Mouse (Mus musculus) thymus, adult 2 months (tissue): ENCODE measurements around the gene Rap2b. TPM values are rescaled to one million over a fixed set of nuclear protein-coding genes. Genes with fewer than 3 reads are reported as not detected.

Experiments
- DNase-seq: peaks from one replicate; pipeline ENCODE4 v3.0.0; 2021
- H3K27ac ChIP-seq: fragments of 200-500 bp; 2 replicates; pipeline ENCODE4 v1.5.1; 2012; ENCODE audit warnings: low read length, control low read depth; ENCODE audit not compliant: control insufficient read depth, insufficient read depth
- H3K27me3 ChIP-seq: fragments of 200-500 bp; 2 replicates; pipeline ENCODE4 v1.6.1; 2012; ENCODE audit warnings: mild to moderate bottlenecking, low read length, moderate library complexity, mixed read lengths; ENCODE audit not compliant: control insufficient read depth, insufficient read depth
- H3K36me3 ChIP-seq: fragments of 200-500 bp; 2 replicates; pipeline ENCODE4 v1.6.1; 2012; ENCODE audit warnings: mild to moderate bottlenecking, low read length, moderate library complexity; ENCODE audit not compliant: control insufficient read depth, insufficient read depth
- H3K4me1 ChIP-seq: fragments of 200-500 bp; replicated peaks from 2 replicates; pipeline ENCODE4 v1.6.1; 2012; ENCODE audit warnings: low read length; ENCODE audit not compliant: control insufficient read depth, insufficient read depth
- H3K4me3 ChIP-seq: fragments of 200-500 bp; 2 replicates; pipeline ENCODE4 v1.5.1; 2012; ENCODE audit warnings: mild to moderate bottlenecking, low read length, control low read depth, moderate library complexity; ENCODE audit not compliant: control insufficient read depth, insufficient read depth
- CTCF ChIP-seq: fragments of 200-500 bp; IDR thresholded peaks from 2 replicates; pipeline ENCODE4 v1.5.1; 2012; ENCODE audit warnings: mild to moderate bottlenecking, control low read depth, low read length, moderate library complexity, borderline replicate concordance; ENCODE audit not compliant: control insufficient read depth, poor library complexity, insufficient read depth; ENCODE audit errors: extremely low read depth
- POLR2A ChIP-seq: fragments of 200-500 bp; IDR thresholded peaks from 2 replicates; pipeline ENCODE4 v1.6.1; 2012; ENCODE audit warnings: mild to moderate bottlenecking, low read length, control low read depth, moderate library complexity; ENCODE audit not compliant: control insufficient read depth, poor library complexity, insufficient read depth; ENCODE audit errors: extremely low read depth
- WGBS: fragments of 180-500 bp; shearing (Covaris S2); methylation state at CpG from one replicate; pipeline ENCODE4 v1.1.7; 2018; 5-methylcytosine and 5-hydroxymethylcytosine counted together
- polyA plus RNA-seq: library from polyadenylated mRNA; depleted of rRNA; stranded (reverse); fragments of >200 nt; gene quantifications from 2 replicates; pipeline ENCODE4 v1.2.3, GENCODE M21; 2012

Rap2b gene
- polyA plus RNA-seq, 1 experiment: 11.1 TPM

- no peak overlapping the region for H3K4me3 ChIP-seq
- no peaks in the 10 kb centered on the region for H3K4me1 ChIP-seq
- H3K27ac ChIP-seq: no peak overlapping the region
- H3K27me3 ChIP-seq: no peaks in the 10 kb centered on the region
- no peak for DNase-seq
- H3K36me3 ChIP-seq: no peaks in the 10 kb centered on the region
- TF ChIP-seq POLR2A (no peak), CTCF (no peak)
- 89% methylated on average over 7 of the region's 7 CpGs for WGBS
These were observed 17.4 kb upstream of the Rap2b start for GRCm38 (mm10) chr3:61344031-61344430.

GRCm38 (mm10) chr3:61345636-61346035 is 15.8 kb upstream of the Rap2b start:
- DNase-seq: no peak
- Histone ChIP-seq H3K4me1 (no peaks in the 10 kb centered on the region), H3K27ac (no peak overlapping the region), H3K27me3 (no peaks in the 10 kb centered on the region), H3K4me3 (no peak overlapping the region), H3K36me3 (no peaks in the 10 kb centered on the region)
- WGBS: 33% methylated on average over 1 of the region's 1 CpGs
- no peak for TF ChIP-seq POLR2A
- TF ChIP-seq CTCF: no peak

GRCm38 (mm10) chr3:61348036-61348614 is 13.3 kb upstream of the Rap2b start:
- no peak overlapping the region for H3K4me3 ChIP-seq
- H3K36me3 ChIP-seq: no peaks in the 10 kb centered on the region
- TF ChIP-seq CTCF (no peak), POLR2A (no peak)
- no peaks in the 10 kb centered on the region for H3K4me1 ChIP-seq
- no peaks in the 10 kb centered on the region for H3K27me3 ChIP-seq
- DNase-seq: no peak
- WGBS: 86% methylated on average over 4 of the region's 4 CpGs
- H3K27ac ChIP-seq: no peak overlapping the region

GRCm38 (mm10) chr3:61349433-61349832 is 12.0 kb upstream of the Rap2b start:
- no peak for DNase-seq
- Histone ChIP-seq H3K4me3 (no peak overlapping the region), H3K4me1 (no peaks in the 10 kb centered on the region), H3K27ac (no peak overlapping the region), H3K36me3 (no peaks in the 10 kb centered on the region), H3K27me3 (no peaks in the 10 kb centered on the region)
- WGBS: 94% methylated on average over 1 of the region's 1 CpGs
- no peak for TF ChIP-seq POLR2A
- TF ChIP-seq CTCF: no peak

- Histone ChIP-seq H3K27me3 (no peaks in the 10 kb centered on the region), H3K36me3 (no peaks in the 10 kb centered on the region), H3K27ac (no peak overlapping the region), H3K4me1 (0 out of 2 replicates have a peak, but pooled peaks cover 2% of the 10 kb centered on the region), H3K4me3 (no peak overlapping the region)
- WGBS: 60% methylated on average over 1 of the region's 1 CpGs
- no peak for TF ChIP-seq CTCF
- TF ChIP-seq POLR2A: no peak
- DNase-seq: no peak
These were observed 6.0 kb upstream of the Rap2b start for GRCm38 (mm10) chr3:61355464-61355863.

- no peaks in the 10 kb centered on the region for H3K36me3 ChIP-seq
- WGBS: 21% methylated on average over 6 of the region's 6 CpGs
- H3K4me3 ChIP-seq: no peak overlapping the region
- no peak for DNase-seq
- H3K27ac ChIP-seq: no peak overlapping the region
- peaks cover 6% of the 10 kb centered on the region for H3K4me1 ChIP-seq
- TF ChIP-seq CTCF (no peak), POLR2A (no peak)
- no peaks in the 10 kb centered on the region for H3K27me3 ChIP-seq
These were observed 3.3 kb upstream of the Rap2b start for GRCm38 (mm10) chr3:61358107-61358506.
